Mouse (Mus musculus) adipose tissue, adult 10 weeks (tissue): ENCODE data around the gene Npas1. TPM values are rescaled to one million over a fixed set of nuclear protein-coding genes. Genes with fewer than 3 reads are reported as not detected.

Experiments used
- polyA plus RNA-seq: library from polyadenylated mRNA; stranded (reverse); fragments of 350-450 nt; fragmentation: Illumina TruSeq; extraction: RNeasy Lipid Tissue Mini Kit (QIAGEN cat#74804); gene quantifications from one replicate; pipeline ENCODE4 v1.2.3, GENCODE M21; 2014; ENCODE audit warnings: low read depth, low replicate concordance

Npas1 gene
- not detected for polyA plus RNA-seq

GRCm38 (mm10) chr7:16477628-16478027, at the start of gene Npas1:
Npas1 (minus strand) TSS chr7:16477728.

DNA sequence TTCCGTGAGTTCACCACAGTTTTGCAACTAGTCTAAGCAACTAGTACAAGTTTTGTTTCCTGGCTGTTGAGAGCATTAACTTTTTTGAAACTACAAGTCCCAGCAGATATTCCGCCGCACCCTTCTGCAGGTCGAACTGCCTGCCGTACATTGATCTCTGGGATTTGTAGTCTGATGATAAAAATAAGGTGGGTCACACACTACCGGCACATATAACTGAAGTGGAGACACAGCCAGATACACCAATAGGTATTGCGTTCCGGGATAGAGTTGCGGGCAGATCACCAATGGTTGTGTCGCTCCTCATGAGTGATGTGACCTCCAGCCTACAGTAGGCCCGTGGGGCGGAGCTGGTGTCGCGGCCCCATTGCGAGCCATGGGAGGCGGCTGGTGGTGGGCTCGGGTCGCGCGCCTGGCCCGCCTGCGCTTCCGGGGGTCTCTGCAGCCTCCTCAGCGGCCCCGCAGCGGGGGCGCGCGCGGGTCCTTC, 24.9 kb downstream of the Npas1 start, which contains the start of gene Tmem160:
TSS of gene Tmem160 (plus strand) at position 193 of the 487 bp plus-strand sequence.

Other genes with a start within 250 kb of the Npas1 start
- 0.96 TPM for gene C5ar2, start 233.6 kb downstream of the Npas1 start, polyA plus RNA-seq
- gene C5ar1, start 218.2 kb downstream of the Npas1 start, polyA plus RNA-seq = 12.3 TPM
- 27.0 TPM for gene Inafm1, start 204.1 kb downstream of the Npas1 start, polyA plus RNA-seq
- gene Ccdc9, start 190.9 kb downstream of the Npas1 start, polyA plus RNA-seq = 90.4 TPM
- 5.7 TPM for gene Bbc3, start 169.3 kb downstream of the Npas1 start, polyA plus RNA-seq
- 63.5 TPM for gene Sae1, start 89.9 kb downstream of the Npas1 start, polyA plus RNA-seq
- gene Zc3h4, start 76.8 kb downstream of the Npas1 start, polyA plus RNA-seq = 28.5 TPM
- 36.6 TPM for gene Tmem160, start 24.9 kb downstream of the Npas1 start, polyA plus RNA-seq
- gene Arhgap35, start 137.3 kb upstream of the Npas1 start, polyA plus RNA-seq = 19.0 TPM
- not detected for gene Ceacam15, start 198.0 kb upstream of the Npas1 start, polyA plus RNA-seq
- 0.30 TPM for gene Ceacam9, start 244.2 kb upstream of the Npas1 start, polyA plus RNA-seq